9 mouse cellular contexts compared by ENCODE assay signal in genomic region chr8:88447406-88447805, GRCm38 (mm10).
DNase-seq lines count a peak whose midpoint lies in the region; ATAC-seq and TF ChIP-seq lines count a peak whose summit lies in the region.
"Had no signal": no experiment of that assay in that cellular context is flagged by ENCODE, and none has a peak within 500 bp of the region (broad histone marks: within the 10 kb centered on the region; RNA-seq: fewer than 3 reads in every experiment).

No protein-coding gene starts in this region.

- H3K4me2 ChIP-seq in lung, embryonic 15.5 days = no peak overlapping the region

- no peaks in the 10 kb centered on the region for H3K9me3 ChIP-seq in lung, embryonic 15.5 days

- H3K27ac ChIP-seq in cerebellum, adult 2 months (ENCODE audit: insufficient read depth, low read length) = no peak overlapping the region
- H3K27ac ChIP-seq in lung, embryonic 15.5 days = no peak overlapping the region

- no peak for TF ChIP-seq CTCF in cerebellum, adult 2 months (IDR thresholded peaks at IDR 0.05; ENCODE audit: borderline replicate concordance, insufficient read depth, low read depth, low read length)

- 24% methylated on average over 6 of the region's 6 CpGs for WGBS in cerebellum, adult 2 months
- 36% methylated on average over 6 of the region's 6 CpGs for WGBS in lung, embryonic 15.5 days

- H3K9ac ChIP-seq in lung, embryonic 15.5 days = no peak overlapping the region

- ATAC-seq in frontal cortex, adult (ENCODE audit: low TSS enrichment) = no peak
- ATAC-seq in lung, embryonic 15.5 days (ENCODE audit: borderline replicate concordance, extremely low read depth, low FRiP score, low TSS enrichment) = peak; percentile 28; the same call in 1 of the 2 replicates
- ATAC-seq: CD4-positive, CD25-positive, alpha-beta regulatory T cell, adult 4 months had no signal

- H3K4me1 ChIP-seq in cerebellum, adult 2 months (ENCODE audit: control insufficient read depth, insufficient read depth, low read length) = peaks cover 13% of the 10 kb centered on the region
- peaks cover 19% of the 10 kb centered on the region for H3K4me1 ChIP-seq in lung, embryonic 15.5 days

- no peak overlapping the region for H3K4me3 ChIP-seq in cerebellum, adult 2 months (replicated peaks; ENCODE audit: insufficient read depth, low read depth, low read length)
- H3K4me3 ChIP-seq in lung, embryonic 15.5 days = no peak overlapping the region

- H3K27me3 ChIP-seq in cerebellum, adult 2 months (ENCODE audit: control insufficient read depth, insufficient read depth, low read length) = no peaks in the 10 kb centered on the region
- peaks cover 21% of the 10 kb centered on the region for H3K27me3 ChIP-seq in lung, embryonic 15.5 days

- TF ChIP-seq POLR2A in cerebellum, adult 2 months (IDR thresholded peaks at IDR 0.05; ENCODE audit: borderline replicate concordance, insufficient read depth, low read length) = no peak

- peak; percentile 40 for DNase-seq in frontal cortex, postnatal 10 days (ENCODE audit: low spot score in 2 of 2)
- DNase-seq in 416B (ENCODE audit: low read depth) (peak; percentile 17), adipocyte (ENCODE audit: low spot score) (no peak)
- peak; percentile 15 to 28 for DNase-seq in cerebellum, adult 2 months
- no peak for DNase-seq in spleen, postnatal 10 days (ENCODE audit: low spot score in 2 of 2)
- no peak for DNase-seq in ovary, postnatal 10 days (ENCODE audit: low spot score)

- H3K36me3 ChIP-seq in lung, embryonic 15.5 days = no peaks in the 10 kb centered on the region

Comparison
In these comparisons a context has a peak if more than half of its experiments do, and no peak if none do; other contexts are left out.
1. DNase-seq: peak in frontal cortex, postnatal 10 days (2 of 2), 416B (single experiment) and cerebellum, adult 2 months (2 of 2); none in spleen, postnatal 10 days (0 of 2), ovary, postnatal 10 days (single experiment) and adipocyte (single experiment).